Mouse (Mus musculus): ENCODE data around the gene D430041D05Rik.
A peak's percentile ranks its signal among the peaks of the same experiment; 100 is the strongest.

DNA sequence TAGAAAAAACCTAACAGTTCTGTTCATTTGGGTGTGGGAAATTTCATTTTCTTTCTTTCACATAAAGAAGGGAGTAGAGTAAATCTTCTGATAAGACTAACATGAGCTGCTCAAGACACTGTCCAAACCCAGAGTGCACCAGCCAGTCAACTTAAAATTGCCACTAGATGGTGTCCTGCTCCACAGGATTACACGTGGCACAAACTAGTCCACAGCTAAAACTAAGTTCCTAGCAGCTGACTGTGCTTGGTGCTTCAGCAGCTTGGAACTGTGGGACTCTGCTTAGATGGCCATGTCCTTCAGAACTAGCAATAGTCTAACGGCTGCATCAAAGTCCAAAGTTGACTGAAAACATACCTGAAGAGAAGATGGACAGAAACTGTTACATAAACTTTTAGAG, 34.0 kb upstream of the D430041D05Rik start:
- peak; percentile 56 for TF ChIP-seq CTCF (IDR thresholded peaks at IDR 0.05; ENCODE audit: insufficient read depth, low read length)
- no peak for TF ChIP-seq POLR2A (IDR thresholded peaks at IDR 0.05; ENCODE audit: borderline replicate concordance, extremely low read depth, low read depth, low read length)

Measured in lung, adult 2 months (tissue).